Mouse (Mus musculus) thymus, postnatal 4 days (tissue): ENCODE measurements around the gene Cux2.

Experiments used
- DNase-seq: peaks from one replicate; pipeline ENCODE4 v3.0.0; 2021

Cux2 gene

GRCm38 (mm10) chr5:121959688-121960087 lies 90.2 kb downstream of the Cux2 start:
- no peak for DNase-seq

GRCm38 (mm10) chr5:121958551-121958950 lies 91.4 kb downstream of the Cux2 start:
- no peak for DNase-seq

- DNase-seq = no peak
Observed at GRCm38 (mm10) chr5:121955806-121956205, 94.1 kb downstream of the Cux2 start.

- DNase-seq = no peak
Observed at GRCm38 (mm10) chr5:121950175-121950574, 99.7 kb downstream of the Cux2 start.

- no peak for DNase-seq
Observed at GRCm38 (mm10) chr5:121949050-121949443, 100.9 kb downstream of the Cux2 start.

GRCm38 (mm10) chr5:121948302-121949049 lies 101.4 kb downstream of the Cux2 start:
- no peak for DNase-seq

- DNase-seq = no peak
Observed at GRCm38 (mm10) chr5:121946657-121947245, 103.2 kb downstream of the Cux2 start.

- peak; percentile 68 for DNase-seq
Observed at GRCm38 (mm10) chr5:121945819-121946218, 104.1 kb downstream of the Cux2 start.

GRCm38 (mm10) chr5:121944021-121944790 lies 105.7 kb downstream of the Cux2 start:
- DNase-seq = no peak

GRCm38 (mm10) chr5:121943472-121943871 lies 106.4 kb downstream of the Cux2 start:
- peak; percentile 41 for DNase-seq

- no peak for DNase-seq
Observed at GRCm38 (mm10) chr5:121938065-121938849, 111.6 kb downstream of the Cux2 start.

GRCm38 (mm10) chr5:121930261-121930660 lies 119.6 kb downstream of the Cux2 start:
- no peak for DNase-seq

GRCm38 (mm10) chr5:121928362-121929000 lies 121.4 kb downstream of the Cux2 start:
- DNase-seq = no peak

- DNase-seq = peak; percentile 43
Observed at GRCm38 (mm10) chr5:121926543-121926814, 123.4 kb downstream of the Cux2 start.

GRCm38 (mm10) chr5:121925751-121926542 lies 124.0 kb downstream of the Cux2 start:
- DNase-seq = no peak

GRCm38 (mm10) chr5:121925291-121925690 lies 124.6 kb downstream of the Cux2 start:
- DNase-seq = no peak

GRCm38 (mm10) chr5:121924423-121924822 lies 125.5 kb downstream of the Cux2 start:
- no peak for DNase-seq

GRCm38 (mm10) chr5:121922942-121923826 lies 126.7 kb downstream of the Cux2 start:
- no peak for DNase-seq

- DNase-seq = no peak
Observed at GRCm38 (mm10) chr5:121919216-121919615, 130.7 kb downstream of the Cux2 start.

- DNase-seq = no peak
Observed at GRCm38 (mm10) chr5:121916813-121917212, 133.1 kb downstream of the Cux2 start.

GRCm38 (mm10) chr5:121913999-121914398 lies 135.9 kb downstream of the Cux2 start:
- no peak for DNase-seq
